Mouse (Mus musculus): ENCODE measurements at regions not wholly inside any gene's neighbourhood (a gene's known extent, or its start where the extent isn't known, plus 50 kb on each side); places are given as distances from the start of the nearest gene placed in this dataset.

DNA sequence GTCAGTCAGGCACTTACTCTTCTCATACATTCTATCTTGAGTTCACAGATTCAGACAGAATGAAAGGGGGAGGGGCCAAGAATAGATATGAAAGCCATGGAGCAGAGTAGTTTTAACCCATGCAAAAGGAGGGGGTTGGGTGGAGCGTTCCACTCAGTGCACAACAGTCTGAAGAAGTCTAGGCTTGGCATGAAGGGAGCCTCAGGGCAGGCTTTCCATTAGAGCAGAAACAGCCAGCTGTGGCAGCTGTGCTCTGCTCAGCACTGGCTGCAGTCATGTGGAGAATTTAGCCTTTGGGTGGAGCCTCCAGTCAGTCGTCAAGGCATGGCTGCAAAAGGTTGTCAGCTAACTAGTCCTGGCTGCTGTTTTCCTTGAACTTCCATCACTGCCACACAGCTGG lies 201.3 kb upstream of the Slc35b3 start:
- H3K9ac ChIP-seq (replicated peaks) = no peak overlapping the region
- no peaks in the 10 kb centered on the region for H3K27me3 ChIP-seq (ENCODE audit: insufficient read depth, low read length)
- H3K36me3 ChIP-seq (replicated peaks; ENCODE audit: insufficient read depth, low read length) = no peaks in the 10 kb centered on the region
- no peaks in the 10 kb centered on the region for H3K4me1 ChIP-seq (ENCODE audit: insufficient read depth)
- 56% methylated on average over 2 of the region's 2 CpGs for WGBS (ENCODE audit: insufficient replicate concordance)
- no peak overlapping the region for H3K4me2 ChIP-seq (ENCODE audit: low read depth, low read length)
- H3K9me3 ChIP-seq (ENCODE audit: low read length) = no peaks in the 10 kb centered on the region
- ATAC-seq = no peak
- no peak overlapping the region for H3K27ac ChIP-seq (ENCODE audit: low read depth)
- no peak overlapping the region for H3K4me3 ChIP-seq (ENCODE audit: low read depth, low read length)
- TF ChIP-seq CTCF (IDR thresholded peaks at IDR 0.05; ENCODE audit: low read depth) (no peak), EP300 (IDR thresholded peaks at IDR 0.05; ENCODE audit: low read depth) (no peak)
- DNase-seq = no peak

DNA sequence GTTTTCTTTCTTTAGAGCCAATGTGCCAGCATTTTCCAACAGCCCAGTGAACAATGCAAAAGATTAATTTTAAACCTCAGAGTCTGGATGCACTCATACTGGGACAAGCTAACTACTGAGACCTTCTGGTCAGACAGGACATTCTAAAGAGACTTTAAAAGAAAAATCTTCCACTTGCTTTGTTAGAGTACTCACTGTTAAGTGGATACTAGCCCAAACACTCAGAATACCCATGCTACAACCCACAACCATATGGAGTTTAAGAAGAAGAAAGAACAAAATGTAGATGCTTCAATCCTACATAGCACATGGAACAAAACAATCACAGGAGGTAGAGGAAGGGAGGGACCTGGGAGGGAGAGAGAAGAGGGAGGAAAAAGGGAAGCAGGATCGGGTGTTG lies 167.3 kb upstream of the Slc35b3 start:
- no peak overlapping the region for H3K27ac ChIP-seq (ENCODE audit: low read depth)
- no peak overlapping the region for H3K4me3 ChIP-seq (ENCODE audit: low read depth, low read length)
- H3K4me1 ChIP-seq (ENCODE audit: insufficient read depth) = no peaks in the 10 kb centered on the region
- H3K27me3 ChIP-seq (ENCODE audit: insufficient read depth, low read length) = no peaks in the 10 kb centered on the region
- WGBS (ENCODE audit: insufficient replicate concordance) = 50% methylated on average over 1 of the region's 1 CpGs
- H3K4me2 ChIP-seq (ENCODE audit: low read depth, low read length) = no peak overlapping the region
- DNase-seq (no peak), ATAC-seq (no peak)
- no peaks in the 10 kb centered on the region for H3K36me3 ChIP-seq (replicated peaks; ENCODE audit: insufficient read depth, low read length)
- no peak overlapping the region for H3K9ac ChIP-seq (replicated peaks)
- TF ChIP-seq CTCF (IDR thresholded peaks at IDR 0.05; ENCODE audit: low read depth) (no peak), EP300 (IDR thresholded peaks at IDR 0.05; ENCODE audit: low read depth) (no peak)
- H3K9me3 ChIP-seq (ENCODE audit: low read length) = no peaks in the 10 kb centered on the region

DNA sequence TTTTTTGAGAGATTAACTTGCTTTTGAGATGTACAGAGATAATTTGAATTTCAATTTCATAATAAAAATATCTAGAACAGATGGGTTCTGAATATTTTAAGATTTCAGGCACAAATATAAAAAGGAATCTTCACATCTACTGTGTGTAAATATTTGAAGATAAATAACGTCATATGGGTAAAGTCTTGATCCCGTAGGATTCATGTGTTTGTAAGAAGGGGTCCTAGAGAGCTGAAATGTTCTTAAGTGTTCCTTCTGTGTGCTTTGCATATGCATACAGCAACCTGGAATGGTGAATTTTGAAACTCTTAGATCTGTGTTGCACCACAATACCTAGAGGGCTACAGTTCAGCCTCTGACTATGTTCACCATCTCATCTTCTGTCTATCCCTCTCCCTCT lies 131.4 kb upstream of the Slc35b3 start:
- Histone ChIP-seq H3K9me3 (ENCODE audit: low read length) (no peaks in the 10 kb centered on the region), H3K27ac (ENCODE audit: low read depth) (no peak overlapping the region), H3K27me3 (ENCODE audit: insufficient read depth, low read length) (no peaks in the 10 kb centered on the region), H3K4me2 (ENCODE audit: low read depth, low read length) (no peak overlapping the region), H3K4me3 (ENCODE audit: low read depth, low read length) (no peak overlapping the region), H3K4me1 (ENCODE audit: insufficient read depth) (no peaks in the 10 kb centered on the region), H3K36me3 (replicated peaks; ENCODE audit: insufficient read depth, low read length) (no peaks in the 10 kb centered on the region), H3K9ac (replicated peaks) (no peak overlapping the region)
- 65% methylated on average over 2 of the region's 2 CpGs for WGBS (ENCODE audit: insufficient replicate concordance)
- DNase-seq (no peak), ATAC-seq (no peak)
- TF ChIP-seq EP300 (IDR thresholded peaks at IDR 0.05; ENCODE audit: low read depth) (no peak), CTCF (IDR thresholded peaks at IDR 0.05; ENCODE audit: low read depth) (no peak)

DNA sequence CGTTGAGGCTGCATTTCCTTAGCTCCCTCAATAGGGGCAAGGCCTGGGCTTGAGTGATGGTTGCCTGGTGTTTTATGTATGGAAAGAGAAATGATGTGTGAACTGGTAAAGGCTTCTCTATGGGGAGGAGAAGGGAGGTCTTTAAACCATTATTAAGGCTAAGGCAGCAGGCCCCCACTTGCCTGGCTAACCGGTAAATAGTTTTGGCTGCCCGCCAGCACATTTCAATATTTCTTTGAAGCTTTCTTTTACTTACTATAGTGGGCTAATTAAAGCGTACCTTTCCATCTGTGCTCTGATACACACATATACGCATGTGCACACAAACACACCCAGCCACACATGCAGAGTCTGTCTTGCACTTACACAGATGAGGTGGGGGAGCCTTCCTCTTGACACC lies 123.9 kb upstream of the Slc35b3 start:
- WGBS (ENCODE audit: insufficient replicate concordance) = 82% methylated on average over 5 of the region's 5 CpGs
- H3K4me3 ChIP-seq (ENCODE audit: low read depth, low read length) = no peak overlapping the region
- no peak for TF ChIP-seq CTCF (IDR thresholded peaks at IDR 0.05; ENCODE audit: low read depth)
- no peak for TF ChIP-seq EP300 (IDR thresholded peaks at IDR 0.05; ENCODE audit: low read depth)
- H3K9me3 ChIP-seq (ENCODE audit: low read length) = no peaks in the 10 kb centered on the region
- no peaks in the 10 kb centered on the region for H3K27me3 ChIP-seq (ENCODE audit: insufficient read depth, low read length)
- H3K9ac ChIP-seq (replicated peaks) = no peak overlapping the region
- DNase-seq (no peak), ATAC-seq (no peak)
- no peak overlapping the region for H3K27ac ChIP-seq (ENCODE audit: low read depth)
- no peak overlapping the region for H3K4me2 ChIP-seq (ENCODE audit: low read depth, low read length)
- H3K4me1 ChIP-seq (ENCODE audit: insufficient read depth) = no peaks in the 10 kb centered on the region
- H3K36me3 ChIP-seq (replicated peaks; ENCODE audit: insufficient read depth, low read length) = no peaks in the 10 kb centered on the region

DNA sequence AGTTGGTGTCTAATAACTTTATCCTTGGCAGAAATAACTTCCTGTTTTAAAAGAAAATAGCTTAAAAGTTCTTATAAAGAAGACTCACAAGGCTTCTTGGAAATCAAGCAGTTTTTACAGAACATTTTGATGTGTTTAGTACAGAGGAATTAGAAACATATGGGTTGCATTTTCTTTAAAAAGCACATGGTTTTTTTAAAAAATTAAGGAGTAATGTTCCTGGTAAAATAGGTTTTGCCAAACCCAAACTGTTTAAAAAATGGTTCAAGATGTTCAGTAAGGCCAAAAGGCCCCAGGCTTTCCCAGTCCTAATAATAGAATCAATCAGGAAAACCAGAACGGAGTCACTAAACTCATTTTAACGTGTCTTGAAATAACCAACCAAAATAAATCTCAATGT lies 113.5 kb upstream of the Slc35b3 start:
- H3K27ac ChIP-seq (ENCODE audit: low read depth) = no peak overlapping the region
- 82% methylated on average over 2 of the region's 2 CpGs for WGBS (ENCODE audit: insufficient replicate concordance)
- DNase-seq (no peak), ATAC-seq (no peak)
- no peak overlapping the region for H3K9ac ChIP-seq (replicated peaks)
- no peak overlapping the region for H3K4me2 ChIP-seq (ENCODE audit: low read depth, low read length)
- H3K4me1 ChIP-seq (ENCODE audit: insufficient read depth) = no peaks in the 10 kb centered on the region
- no peak overlapping the region for H3K4me3 ChIP-seq (ENCODE audit: low read depth, low read length)
- TF ChIP-seq EP300 (IDR thresholded peaks at IDR 0.05; ENCODE audit: low read depth) = no peak
- no peak for TF ChIP-seq CTCF (IDR thresholded peaks at IDR 0.05; ENCODE audit: low read depth)
- no peaks in the 10 kb centered on the region for H3K9me3 ChIP-seq (ENCODE audit: low read length)
- no peaks in the 10 kb centered on the region for H3K36me3 ChIP-seq (replicated peaks; ENCODE audit: insufficient read depth, low read length)
- no peaks in the 10 kb centered on the region for H3K27me3 ChIP-seq (ENCODE audit: insufficient read depth, low read length)

DNA sequence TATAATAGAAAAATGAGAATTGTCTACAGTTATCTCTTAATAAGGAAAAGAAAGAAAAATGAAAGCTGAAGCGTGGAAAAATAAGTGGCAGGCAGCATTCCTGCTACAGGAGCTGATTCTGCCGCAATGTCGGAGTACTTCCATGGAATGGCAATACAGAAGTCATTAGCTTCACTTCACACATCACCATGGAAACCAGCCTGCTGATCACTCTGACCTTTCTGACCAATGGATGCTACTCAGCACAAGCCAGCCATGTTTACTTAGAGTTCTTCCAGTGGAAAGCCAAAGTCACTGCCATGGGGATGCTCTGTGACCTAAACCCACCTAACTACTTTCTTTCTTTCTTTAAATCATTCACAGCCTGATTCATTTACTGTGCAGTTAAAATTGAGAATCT lies 71.6 kb upstream of the Slc35b3 start:
- Histone ChIP-seq H3K27me3 (ENCODE audit: insufficient read depth, low read length) (no peaks in the 10 kb centered on the region), H3K4me3 (ENCODE audit: low read depth, low read length) (no peak overlapping the region), H3K4me1 (ENCODE audit: insufficient read depth) (no peaks in the 10 kb centered on the region), H3K9me3 (ENCODE audit: low read length) (no peaks in the 10 kb centered on the region), H3K27ac (ENCODE audit: low read depth) (no peak overlapping the region), H3K4me2 (ENCODE audit: low read depth, low read length) (no peak overlapping the region), H3K9ac (replicated peaks) (no peak overlapping the region), H3K36me3 (replicated peaks; ENCODE audit: insufficient read depth, low read length) (no peaks in the 10 kb centered on the region)
- TF ChIP-seq CTCF (IDR thresholded peaks at IDR 0.05; ENCODE audit: low read depth) (no peak), EP300 (IDR thresholded peaks at IDR 0.05; ENCODE audit: low read depth) (no peak)
- no peak for DNase-seq
- WGBS (ENCODE audit: insufficient replicate concordance) = 75% methylated on average over 3 of the region's 3 CpGs
- ATAC-seq = no peak

DNA sequence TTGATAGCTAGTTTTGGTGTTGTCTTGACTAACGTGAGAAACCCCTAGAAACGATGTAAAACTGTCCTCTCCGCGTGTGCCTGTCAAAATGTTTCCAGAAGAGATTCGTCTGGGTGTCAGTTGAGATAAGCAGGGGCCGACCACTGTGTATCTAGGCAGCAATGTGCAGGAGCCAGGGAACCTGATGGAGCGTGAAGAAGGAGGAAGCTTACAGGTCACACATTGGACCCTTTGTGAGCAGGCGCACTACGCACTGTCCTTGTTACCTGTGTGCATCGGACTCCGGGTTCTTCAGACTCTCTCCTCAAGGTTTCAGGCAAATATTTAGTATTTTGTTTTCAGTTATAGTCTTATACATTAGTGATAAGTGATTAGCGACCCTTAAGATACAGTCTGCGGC lies 59.5 kb upstream of the Slc35b3 start:
- Histone ChIP-seq H3K4me1 (ENCODE audit: insufficient read depth) (no peaks in the 10 kb centered on the region), H3K36me3 (replicated peaks; ENCODE audit: insufficient read depth, low read length) (no peaks in the 10 kb centered on the region), H3K4me3 (ENCODE audit: low read depth, low read length) (no peak overlapping the region), H3K27ac (ENCODE audit: low read depth) (no peak overlapping the region), H3K27me3 (ENCODE audit: insufficient read depth, low read length) (no peaks in the 10 kb centered on the region), H3K4me2 (ENCODE audit: low read depth, low read length) (no peak overlapping the region), H3K9me3 (ENCODE audit: low read length) (no peaks in the 10 kb centered on the region), H3K9ac (replicated peaks) (no peak overlapping the region)
- ATAC-seq (no peak), DNase-seq (no peak)
- no peak for TF ChIP-seq EP300 (IDR thresholded peaks at IDR 0.05; ENCODE audit: low read depth)
- no peak for TF ChIP-seq CTCF (IDR thresholded peaks at IDR 0.05; ENCODE audit: low read depth)
- WGBS (ENCODE audit: insufficient replicate concordance) = 69% methylated on average over 13 of the region's 13 CpGs
